Mouse (Mus musculus) cerebellum, adult 2 months (tissue): ENCODE results near the gene Gm47996.
"Not testable (repeated sequence)": the region's sequence is repeated elsewhere in the genome, so short reads cannot be mapped to it uniquely, and the experiment has no call there.

Source experiments
- CTCF ChIP-seq: fragments of 200-500 bp; IDR thresholded peaks from 2 replicates; pipeline ENCODE4 v1.5.1; 2011; ENCODE audit warnings: low read depth, mild to moderate bottlenecking, control low read depth, low read length, moderate library complexity, borderline replicate concordance; ENCODE audit not compliant: insufficient read depth
- POLR2A ChIP-seq: fragments of 200-500 bp; IDR thresholded peaks from 2 replicates; pipeline ENCODE4 v1.6.1; 2011; ENCODE audit warnings: low read length, control low read depth, borderline replicate concordance; ENCODE audit not compliant: insufficient read depth

GRCm38 (mm10) chr1:151208493-151208892 lies 1.4 kb upstream of the Gm47996 start:
- not testable (repeated sequence) for TF ChIP-seq POLR2A, CTCF
